Mouse (Mus musculus) forebrain, embryonic 10.5 days (tissue): ENCODE data around the gene Psmd3. TPM values are rescaled to one million over a fixed set of nuclear protein-coding genes. Genes with fewer than 3 reads are reported as not detected.
"Not testable (repeated sequence)": the region's sequence is repeated elsewhere in the genome, so short reads cannot be mapped to it uniquely, and the experiment has no call there.

Source experiments
- DNase-seq: peaks from one replicate; pipeline ENCODE4 v3.0.0-alpha.2; 2017; ENCODE audit warnings: low spot score; ENCODE audit errors: extremely low spot score
- H3K27ac ChIP-seq: fragments of 300-500 bp; sonication (generic); 2 replicates; pipeline ENCODE4 v1.5.1; 2016; ENCODE audit warnings: mild to moderate bottlenecking
- H3K27me3 ChIP-seq: fragments of 300-500 bp; sonication (generic); 2 replicates; pipeline ENCODE4 v1.6.1; 2016; ENCODE audit warnings: mild to moderate bottlenecking; ENCODE audit not compliant: poor library complexity, severe bottlenecking
- H3K36me3 ChIP-seq: fragments of 300-500 bp; sonication (generic); replicated peaks from 2 replicates; pipeline ENCODE4 v1.6.1; 2016; ENCODE audit warnings: mild to moderate bottlenecking, moderate library complexity
- H3K4me1 ChIP-seq: fragments of 300-500 bp; sonication (generic); 2 replicates; pipeline ENCODE4 v1.6.1; 2016
- H3K4me3 ChIP-seq: fragments of 300-500 bp; sonication (generic); 2 replicates; pipeline ENCODE4 v1.5.1; 2016; ENCODE audit warnings: mild to moderate bottlenecking, moderate library complexity
- H3K9me3 ChIP-seq: fragments of 300-500 bp; sonication (generic); 2 replicates; pipeline ENCODE4 v1.6.1; 2016; ENCODE audit warnings: mild to moderate bottlenecking, moderate library complexity
- WGBS: fragments of 180-500 bp; shearing (Covaris S2); methylation state at CpG from one replicate; pipeline ENCODE4 v1.1.7; 2016; 5-methylcytosine and 5-hydroxymethylcytosine counted together
- polyA plus RNA-seq: library from polyadenylated mRNA; unstranded; fragments of >200 nt; fragmentation: Nextera tagmentation; extraction: Ambion mirVana; gene quantifications from 2 replicates; pipeline ENCODE4 v1.2.1, GENCODE M21; 2016

The Psmd3 gene
- polyA plus RNA-seq, 1 experiment from 2014 or later: 259 TPM

- Histone ChIP-seq H3K4me3 (no peak overlapping the region), H3K27me3 (peaks cover 8% of the 10 kb centered on the region), H3K27ac (no peak overlapping the region), H3K4me1 (peaks cover 15% of the 10 kb centered on the region), H3K9me3 (peaks cover 7% of the 10 kb centered on the region), H3K36me3 (no peaks in the 10 kb centered on the region)
- no peak for DNase-seq
- WGBS: 78% methylated on average over 3 of the region's 3 CpGs
Measured at GRCm38 (mm10) chr11:98734020-98734419, 51.7 kb downstream of the Psmd3 start.

- 91% methylated on average over 4 of the region's 4 CpGs for WGBS
- H3K27ac ChIP-seq: no peak overlapping the region
- peaks cover 12% of the 10 kb centered on the region for H3K27me3 ChIP-seq
- peaks cover 7% of the 10 kb centered on the region for H3K9me3 ChIP-seq
- DNase-seq: no peak
- H3K4me1 ChIP-seq: peaks cover 21% of the 10 kb centered on the region
- no peak overlapping the region for H3K4me3 ChIP-seq
- no peaks in the 10 kb centered on the region for H3K36me3 ChIP-seq
Measured at GRCm38 (mm10) chr11:98735111-98735510, 52.8 kb downstream of the Psmd3 start.

GRCm38 (mm10) chr11:98736176-98736575, 53.8 kb downstream of the Psmd3 start:
- peaks cover 12% of the 10 kb centered on the region for H3K27me3 ChIP-seq
- WGBS: 92% methylated on average over 1 of the region's 1 CpGs
- no peak for DNase-seq
- no peak overlapping the region for H3K27ac ChIP-seq
- no peak overlapping the region for H3K4me3 ChIP-seq
- H3K36me3 ChIP-seq: no peaks in the 10 kb centered on the region
- H3K9me3 ChIP-seq: peaks cover 7% of the 10 kb centered on the region
- H3K4me1 ChIP-seq: peaks cover 32% of the 10 kb centered on the region

GRCm38 (mm10) chr11:98737220-98737619, 54.9 kb downstream of the Psmd3 start:
- H3K4me1 ChIP-seq: peaks cover 42% of the 10 kb centered on the region
- 93% methylated on average over 2 of the region's 2 CpGs for WGBS

GRCm38 (mm10) chr11:98738428-98738911, 56.1 kb downstream of the Psmd3 start:
- Histone ChIP-seq H3K4me3 (no peak overlapping the region), H3K9me3 (peaks cover 7% of the 10 kb centered on the region), H3K36me3 (no peaks in the 10 kb centered on the region), H3K4me1 (peaks cover 54% of the 10 kb centered on the region), H3K27me3 (peaks cover 12% of the 10 kb centered on the region), H3K27ac (peak overlapping the region; percentile 72; the same call in 1 of the 2 replicates)
- WGBS: 50% methylated on average over 4 of the region's 4 CpGs
- DNase-seq: no peak

More at GRCm38 (mm10) chr11:98737220-98737619, 54.9 kb downstream of the Psmd3 start:
- H3K27me3 ChIP-seq: peaks cover 12% of the 10 kb centered on the region
- H3K36me3 ChIP-seq, DNase-seq, H3K27ac ChIP-seq, H3K9me3 ChIP-seq, H3K4me3 ChIP-seq: not testable (repeated sequence)

- peak overlapping the region; percentile 72; the same call in 1 of the 2 replicates for H3K27ac ChIP-seq
- WGBS: 67% methylated on average over 9 of the region's 9 CpGs
- peaks cover 59% of the 10 kb centered on the region for H3K4me1 ChIP-seq
- H3K27me3 ChIP-seq: peaks cover 12% of the 10 kb centered on the region
- H3K9me3 ChIP-seq: peaks cover 7% of the 10 kb centered on the region
- H3K36me3 ChIP-seq: no peaks in the 10 kb centered on the region
- no peak for DNase-seq
- H3K4me3 ChIP-seq: no peak overlapping the region; the same call in 1 of the 2 replicates
Measured at GRCm38 (mm10) chr11:98738925-98739324, 56.6 kb downstream of the Psmd3 start.

GRCm38 (mm10) chr11:98740026-98740392, 57.7 kb downstream of the Psmd3 start:
- Histone ChIP-seq H3K4me1 (peaks cover 70% of the 10 kb centered on the region), H3K4me3 (peak overlapping the region; percentile 69), H3K27me3 (peaks cover 12% of the 10 kb centered on the region), H3K36me3 (no peaks in the 10 kb centered on the region), H3K27ac (peak overlapping the region; percentile 97), H3K9me3 (no peaks in the 10 kb centered on the region)
- DNase-seq: no peak
- WGBS: 13% methylated on average over 8 of the region's 8 CpGs

- Histone ChIP-seq H3K27ac (peak within 1 kb of the TSS; percentile 97), H3K4me1 (peaks cover 75% of the 10 kb centered on the region), H3K36me3 (no peaks in the 10 kb centered on the region), H3K4me3 (peak within 1 kb of the TSS; percentile 69), H3K27me3 (peaks cover 12% of the 10 kb centered on the region), H3K9me3 (no peaks in the 10 kb centered on the region)
- WGBS: under 1% methylated on average over 22 of the region's 22 CpGs
- peak; percentile 74 for DNase-seq
Measured at GRCm38 (mm10) chr11:98740393-98741050, 58.2 kb downstream of the Psmd3 start, which contains the start of gene Thra. TSS of gene Thra (plus strand) at chr11:98740638.

- H3K4me3 ChIP-seq: peak overlapping the region; percentile 69
- peaks cover 12% of the 10 kb centered on the region for H3K27me3 ChIP-seq
- no peaks in the 10 kb centered on the region for H3K36me3 ChIP-seq
- H3K9me3 ChIP-seq: no peaks in the 10 kb centered on the region
- under 1% methylated on average over 17 of the region's 17 CpGs for WGBS
- H3K4me1 ChIP-seq: peaks cover 81% of the 10 kb centered on the region
- DNase-seq: no peak
- H3K27ac ChIP-seq: peak overlapping the region; percentile 97
Measured at GRCm38 (mm10) chr11:98741051-98741620, 58.8 kb downstream of the Psmd3 start.

GRCm38 (mm10) chr11:98741622-98742396, 59.5 kb downstream of the Psmd3 start:
- peak; percentile 81 for DNase-seq
- Histone ChIP-seq H3K9me3 (no peaks in the 10 kb centered on the region), H3K36me3 (no peaks in the 10 kb centered on the region), H3K4me3 (peak overlapping the region; percentile 69), H3K4me1 (peaks cover 88% of the 10 kb centered on the region), H3K27ac (peak overlapping the region; percentile 97), H3K27me3 (peaks cover 12% of the 10 kb centered on the region)
- WGBS: under 1% methylated on average over 85 of the region's 86 CpGs

GRCm38 (mm10) chr11:98742397-98743291, 60.3 kb downstream of the Psmd3 start:
- Histone ChIP-seq H3K4me3 (peak overlapping the region; percentile 69), H3K4me1 (peaks cover 96% of the 10 kb centered on the region), H3K27ac (peak overlapping the region; percentile 97), H3K9me3 (no peaks in the 10 kb centered on the region), H3K27me3 (peaks cover 12% of the 10 kb centered on the region), H3K36me3 (no peaks in the 10 kb centered on the region)
- WGBS: 7% methylated on average over 21 of the region's 21 CpGs
- no peak for DNase-seq
